Mouse (Mus musculus) layer of hippocampus, adult 6 months (tissue): ENCODE results near the gene Gm30191. TPM values are rescaled to one million over a fixed set of nuclear protein-coding genes. Genes with fewer than 3 reads are reported as not detected.

Experiments
- long read RNA-seq, 2 experiments: library from polyadenylated mRNA; unstranded; transcript quantifications; one replicate each; pipeline ENCODE4 v2.0.0; 2019 to 2020
- polyA plus RNA-seq: library from polyadenylated mRNA; unstranded; fragments of <200 nt; fragmentation: Nextera tagmentation; gene quantifications from 2 replicates; pipeline ENCODE4 v1.2.3, GENCODE M21; 2021

The Gm30191 gene
- 0.33 and 0.40 TPM in 2 replicates for polyA plus RNA-seq
- long read RNA-seq, experiment 1: 0 reads
- long read RNA-seq, experiment 2: 0 reads

GRCm38 (mm10) chr4:134246719-134247258, at the start of gene Gm30191:
Gene Gm30191, plus strand, starts transcription at chr4:134246935.

DNA sequence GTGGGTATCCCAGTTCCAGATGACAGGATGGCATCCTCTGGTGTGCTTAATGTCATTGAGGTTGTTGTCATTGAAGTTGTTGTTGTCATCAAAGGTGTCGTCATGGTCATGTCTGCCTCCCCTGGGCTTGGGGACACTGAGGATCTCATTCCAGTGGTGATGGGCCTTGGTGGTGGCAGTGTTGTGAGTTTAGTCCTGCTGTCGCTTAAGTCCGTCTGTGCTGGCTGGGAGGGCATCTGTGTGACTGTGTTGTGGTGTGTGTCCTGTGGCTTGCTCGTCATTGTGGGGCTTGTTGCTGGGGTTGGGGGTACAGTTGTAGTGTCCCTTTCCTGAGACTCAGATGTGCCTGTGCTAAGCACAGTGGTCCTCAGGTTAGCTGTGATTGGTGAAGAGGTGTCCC, 43.8 kb upstream of the Gm30191 start, which contains the start of gene Gm7534:
Gene Gm7534, minus strand, starts transcription at position 101 of the 400 bp plus-strand sequence.

DNA sequence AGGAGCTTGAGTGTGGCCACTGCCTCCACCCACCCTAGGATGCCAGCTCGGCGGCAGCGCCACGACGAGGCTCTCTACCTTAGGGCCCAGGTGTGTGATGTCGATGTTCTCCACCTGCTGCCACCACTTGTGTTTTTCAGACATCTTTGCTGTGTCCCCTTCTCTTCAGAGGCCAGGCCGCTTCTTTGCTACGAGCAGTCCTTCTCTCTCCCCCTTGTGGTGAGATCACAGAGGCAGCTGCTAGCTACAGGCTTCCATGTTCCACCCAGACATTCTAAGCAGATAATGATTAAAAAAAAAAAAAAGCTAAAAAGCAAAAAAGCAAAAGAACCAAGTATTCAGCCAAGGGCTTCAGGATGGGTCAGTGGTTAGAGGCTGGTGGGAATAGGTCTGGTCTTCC, 19.5 kb upstream of the Gm30191 start, which contains the start of gene Catsper4:
Gene Catsper4, minus strand, starts transcription at position 190 of the 400 bp plus-strand sequence.

GRCm38 (mm10) chr4:134238279-134238651, 8.5 kb upstream of the Gm30191 start, which contains the start of gene Cnksr1:
Gene Cnksr1, minus strand, starts transcription at chr4:134238399.

GRCm38 (mm10) chr4:134243516-134244250, 3.1 kb upstream of the Gm30191 start, which contains the start of gene E130218I03Rik:
Gene E130218I03Rik, plus strand, starts transcription at chr4:134243662.

DNA sequence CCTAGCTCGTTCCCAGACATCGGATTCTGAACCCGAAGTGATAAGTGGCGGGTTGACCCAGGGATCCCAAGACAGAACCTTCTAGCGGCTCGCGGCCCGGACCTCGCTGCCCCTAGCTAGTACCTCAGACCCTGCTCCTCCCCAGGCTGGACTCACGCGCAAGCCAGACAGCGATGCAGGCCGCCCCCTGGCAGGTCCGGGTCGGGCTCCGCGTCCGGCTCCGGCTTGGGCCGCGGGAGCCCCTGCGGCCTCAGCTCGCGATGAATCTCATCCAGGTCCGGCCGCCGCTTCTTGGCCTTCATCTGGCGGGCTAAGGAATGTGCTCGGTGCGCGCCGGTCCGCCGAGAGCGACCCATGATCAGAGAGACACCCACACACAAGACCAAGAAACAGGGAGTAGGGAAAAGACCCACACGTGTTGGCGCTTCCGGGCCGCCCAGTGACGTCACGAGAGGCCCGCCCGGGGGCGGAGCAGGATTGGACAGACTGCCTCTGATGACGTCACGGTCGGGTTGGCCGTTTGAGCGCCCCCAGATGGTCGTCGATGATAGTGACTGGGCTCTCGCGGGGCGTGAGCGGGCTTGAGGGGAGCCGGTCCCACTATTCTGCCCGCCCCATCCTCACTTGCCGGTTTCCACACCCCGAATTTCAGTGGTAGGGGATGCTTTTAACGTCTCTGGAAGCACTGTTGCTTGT, 1.4 kb upstream of the Gm30191 start, which contains the start of gene Zfp593:
Gene Zfp593, minus strand, starts transcription at position 445 of the 696 bp plus-strand sequence.

DNA sequence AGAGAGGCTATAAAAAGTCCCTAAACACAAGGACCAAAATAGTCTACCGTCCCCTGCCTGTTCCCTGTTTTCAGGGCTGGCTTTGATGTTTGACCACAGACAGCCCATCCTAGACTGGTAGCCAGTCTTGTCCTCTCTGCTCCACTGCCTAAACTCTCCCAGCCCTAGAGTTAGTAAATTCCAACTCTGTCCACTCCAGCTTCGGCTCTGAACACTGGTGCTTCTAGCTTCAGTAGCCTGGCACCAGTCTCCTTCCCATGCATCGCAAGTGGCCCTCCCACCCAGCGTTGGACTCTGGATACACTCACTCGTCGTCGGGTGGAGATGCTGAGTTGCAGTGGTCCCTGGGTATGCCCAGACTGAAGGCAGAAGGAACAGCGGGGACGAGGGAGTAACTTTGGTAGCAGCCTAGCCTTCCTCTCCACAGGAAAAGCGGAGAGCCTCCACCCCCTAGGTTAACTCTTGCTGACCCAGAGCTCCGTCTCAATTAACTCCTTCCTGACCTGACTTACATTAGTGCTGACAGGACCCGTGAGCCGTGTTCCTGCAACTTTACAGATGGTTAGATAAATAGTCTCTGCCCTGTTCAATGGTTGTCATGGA, 7.1 kb downstream of the Gm30191 start, which contains the start of gene Grrp1:
Gene Grrp1, minus strand, starts transcription at position 385 of the 603 bp plus-strand sequence.

GRCm38 (mm10) chr4:134287575-134288025, 40.9 kb downstream of the Gm30191 start, which contains the start of gene Pdik1l:
Gene Pdik1l, minus strand, starts transcription at chr4:134287895.

Other genes starting within 250 kb of the Gm30191 start
- 41.2 and 47.7 TPM in 2 replicates for gene Dhdds, start 246.0 kb upstream of the Gm30191 start, polyA plus RNA-seq
- not detected in 2 replicates for gene Lin28a, start 228.1 kb upstream of the Gm30191 start, polyA plus RNA-seq
- not detected in 2 replicates for gene Zfp683, start 193.1 kb upstream of the Gm30191 start, polyA plus RNA-seq
- 1.3 and 2.4 TPM in 2 replicates for gene Crybg2, start 186.1 kb upstream of the Gm30191 start, polyA plus RNA-seq
- 11.8 and 18.3 TPM in 2 replicates for gene Cd52, start 151.9 kb upstream of the Gm30191 start, polyA plus RNA-seq
- 9.2 and 13.8 TPM in 2 replicates for gene Ubxn11, start 144.4 kb upstream of the Gm30191 start, polyA plus RNA-seq
- gene Sh3bgrl3, start 118.1 kb upstream of the Gm30191 start, polyA plus RNA-seq: 819 and 825 TPM in 2 replicates
- 10.9 and 14.8 TPM in 2 replicates for gene Cep85, start 59.8 kb upstream of the Gm30191 start, polyA plus RNA-seq
- gene Gm7534, start 43.9 kb upstream of the Gm30191 start, polyA plus RNA-seq: not detected in 2 replicates
- gene Catsper4, start 19.6 kb upstream of the Gm30191 start, polyA plus RNA-seq: not detected in 2 replicates
- gene Cnksr1, start 8.5 kb upstream of the Gm30191 start, polyA plus RNA-seq: 0.19 TPM in 1 of 2 replicates, not detected in the other
- gene E130218I03Rik, start 3.3 kb upstream of the Gm30191 start, polyA plus RNA-seq: 0.35 and 0.53 TPM in 2 replicates
- gene Zfp593, start 1.3 kb upstream of the Gm30191 start, polyA plus RNA-seq: 13.4 and 14.4 TPM in 2 replicates
- 4.4 and 5.2 TPM in 2 replicates for gene Grrp1, start 7.2 kb downstream of the Gm30191 start, polyA plus RNA-seq
- 9.1 and 11.3 TPM in 2 replicates for gene Pdik1l, start 41.0 kb downstream of the Gm30191 start, polyA plus RNA-seq
- gene Trim63, start 68.2 kb downstream of the Gm30191 start, polyA plus RNA-seq: not detected in 2 replicates
- gene Slc30a2, start 96.2 kb downstream of the Gm30191 start, polyA plus RNA-seq: 0.45 TPM in 2 replicates
- gene Extl1, start 136.9 kb downstream of the Gm30191 start, polyA plus RNA-seq: 21.7 and 23.6 TPM in 2 replicates
- 2.6 and 3.9 TPM in 2 replicates for gene Pafah2, start 149.4 kb downstream of the Gm30191 start, polyA plus RNA-seq
- gene Stmn1, start 221.4 kb downstream of the Gm30191 start, polyA plus RNA-seq: 302 and 340 TPM in 2 replicates
- gene Paqr7, start 249.8 kb downstream of the Gm30191 start, polyA plus RNA-seq: 26.5 and 34.1 TPM in 2 replicates